17 mouse cellular contexts compared by ENCODE assay signal in genomic region chrX:136274542-136274941, GRCm38 (mm10). TPM values are rescaled to one million over a fixed set of nuclear protein-coding genes. Genes with fewer than 3 reads are reported as not detected.
DNase-seq lines count a peak whose midpoint lies in the region; ATAC-seq and TF ChIP-seq lines count a peak whose summit lies in the region.
"Had no signal": no experiment of that assay in that cellular context is flagged by ENCODE, and none has a peak within 500 bp of the region (broad histone marks: within the 10 kb centered on the region; RNA-seq: fewer than 3 reads in every experiment).

No protein-coding gene starts in this region.

- no peak for TF ChIP-seq CTCF in hindbrain, postnatal 0 days (IDR thresholded peaks at IDR 0.05; ENCODE audit: low read depth)

- no peak for ATAC-seq in forebrain, embryonic 11.5 days (replicated peaks; ENCODE audit: low FRiP score)
- no peak for ATAC-seq in forebrain, embryonic 15.5 days (replicated peaks)
- no peak for ATAC-seq in hindbrain, embryonic 12.5 days (ENCODE audit: low FRiP score)
- no peak for ATAC-seq in hindbrain, postnatal 0 days
- ATAC-seq in embryonic facial prominence, embryonic 11.5 days (replicated peaks; ENCODE audit: insufficient number of reproducible peaks, low FRiP score, low TSS enrichment, low read depth) = no peak

- intact Hi-C loops in gastrocnemius, postnatal 14 days (cut with DNase I; ENCODE audit: low total_unique reads) = no loop called here

- H3K9ac ChIP-seq in forebrain, embryonic 11.5 days (ENCODE audit: low read length) = no peak overlapping the region
- H3K9ac ChIP-seq in forebrain, embryonic 15.5 days (replicated peaks) = no peak overlapping the region
- H3K9ac ChIP-seq in hindbrain, embryonic 12.5 days = no peak overlapping the region
- H3K9ac ChIP-seq in hindbrain, postnatal 0 days (replicated peaks; ENCODE audit: low read length) = no peak overlapping the region
- H3K9ac ChIP-seq in embryonic facial prominence, embryonic 11.5 days (replicated peaks; ENCODE audit: low read length) = no peak overlapping the region
- H3K9ac ChIP-seq: embryonic facial prominence, embryonic 15.5 days; limb, embryonic 13.5 days had no signal

- H3K36me3 ChIP-seq in forebrain, embryonic 11.5 days (ENCODE audit: control insufficient read depth, insufficient read depth, low read length) = no peaks in the 10 kb centered on the region
- H3K36me3 ChIP-seq in forebrain, embryonic 15.5 days = peaks cover 2% of the 10 kb centered on the region; the same call in 1 of the 2 replicates
- H3K36me3 ChIP-seq in hindbrain, embryonic 12.5 days = no peaks in the 10 kb centered on the region
- H3K36me3 ChIP-seq in hindbrain, postnatal 0 days (ENCODE audit: insufficient read depth, low read length) = no peaks in the 10 kb centered on the region
- H3K36me3 ChIP-seq in embryonic facial prominence, embryonic 11.5 days (replicated peaks; ENCODE audit: control insufficient read depth, insufficient read depth, low read depth, low read length) = no peaks in the 10 kb centered on the region
- H3K36me3 ChIP-seq: embryonic facial prominence, embryonic 15.5 days had no signal

- H3K4me1 ChIP-seq in forebrain, embryonic 11.5 days (replicated peaks; ENCODE audit: control insufficient read depth, insufficient read depth, low read length) = no peaks in the 10 kb centered on the region; the same call in 1 of the 2 replicates
- H3K4me1 ChIP-seq in forebrain, embryonic 15.5 days = peaks cover 17% of the 10 kb centered on the region
- 0 out of 2 replicates have a peak, but pooled peaks cover 2% of the 10 kb centered on the region for H3K4me1 ChIP-seq in hindbrain, embryonic 12.5 days
- no peaks in the 10 kb centered on the region for H3K4me1 ChIP-seq in hindbrain, postnatal 0 days (ENCODE audit: insufficient read depth, low read length)
- no peaks in the 10 kb centered on the region for H3K4me1 ChIP-seq in embryonic facial prominence, embryonic 11.5 days (ENCODE audit: control insufficient read depth, insufficient read depth, low read length)

- DNase-seq in forebrain, embryonic 11.5 days (ENCODE audit: low spot score) = no peak
- DNase-seq in hindbrain, postnatal 0 days (ENCODE audit: low spot score) = no peak
- peak; percentile 10 for DNase-seq in MN1 (ENCODE audit: low spot score)
- DNase-seq in embryonic facial prominence, embryonic 11.5 days (ENCODE audit: low spot score) = peak; percentile 45
- DNase-seq in testis, postnatal 14 days (ENCODE audit: low spot score) = no peak
- DNase-seq in gastrocnemius, postnatal 14 days = no peak
- DNase-seq: adrenal gland, postnatal 25 days; cerebellum, postnatal 10 days; kidney, adult 9 months; right cerebral cortex, postnatal 14 days had no signal

- no peak overlapping the region for H3K4me3 ChIP-seq in forebrain, embryonic 11.5 days (ENCODE audit: low read depth, low read length)
- no peak overlapping the region for H3K4me3 ChIP-seq in forebrain, embryonic 15.5 days
- H3K4me3 ChIP-seq in hindbrain, embryonic 12.5 days = no peak overlapping the region
- H3K4me3 ChIP-seq in hindbrain, postnatal 0 days (ENCODE audit: low read length) = no peak overlapping the region
- no peak overlapping the region for H3K4me3 ChIP-seq in embryonic facial prominence, embryonic 11.5 days (ENCODE audit: low read depth, low read length)
- H3K4me3 ChIP-seq: embryonic facial prominence, embryonic 15.5 days; left cerebral cortex, adult 2 months; limb, embryonic 13.5 days had no signal

- 22% methylated on average over 3 of the region's 3 CpGs for WGBS in forebrain, embryonic 11.5 days
- 24% methylated on average over 3 of the region's 3 CpGs for WGBS in forebrain, embryonic 15.5 days
- WGBS in hindbrain, embryonic 12.5 days = 24% methylated on average over 3 of the region's 3 CpGs
- WGBS in hindbrain, postnatal 0 days = 28% methylated on average over 3 of the region's 3 CpGs
- WGBS in embryonic facial prominence, embryonic 11.5 days = 10% methylated on average over 3 of the region's 3 CpGs

- peaks cover 4% of the 10 kb centered on the region for H3K27me3 ChIP-seq in forebrain, embryonic 11.5 days (ENCODE audit: control insufficient read depth, insufficient read depth, low read length)
- H3K27me3 ChIP-seq in forebrain, embryonic 15.5 days = no peaks in the 10 kb centered on the region
- peaks cover 4% of the 10 kb centered on the region for H3K27me3 ChIP-seq in hindbrain, embryonic 12.5 days
- no peaks in the 10 kb centered on the region for H3K27me3 ChIP-seq in hindbrain, postnatal 0 days (ENCODE audit: insufficient read depth, low read length)
- H3K27me3 ChIP-seq in embryonic facial prominence, embryonic 11.5 days (ENCODE audit: control insufficient read depth, insufficient read depth, low read length) = no peaks in the 10 kb centered on the region

- no peak overlapping the region; the same call in 1 of the 2 replicates for H3K4me2 ChIP-seq in forebrain, embryonic 11.5 days (ENCODE audit: low read depth, low read length, severe bottlenecking)
- H3K4me2 ChIP-seq in forebrain, embryonic 15.5 days (replicated peaks) = no peak overlapping the region
- no peak overlapping the region for H3K4me2 ChIP-seq in hindbrain, embryonic 12.5 days (replicated peaks)
- H3K4me2 ChIP-seq in hindbrain, postnatal 0 days (ENCODE audit: low read depth, low read length) = no peak overlapping the region
- H3K4me2 ChIP-seq in embryonic facial prominence, embryonic 11.5 days (ENCODE audit: low read depth, low read length) = no peak overlapping the region
- H3K4me2 ChIP-seq: embryonic facial prominence, embryonic 15.5 days; limb, embryonic 13.5 days had no signal

- no peaks in the 10 kb centered on the region for H3K9me3 ChIP-seq in forebrain, embryonic 11.5 days (ENCODE audit: control insufficient read depth, low read length)
- no peaks in the 10 kb centered on the region for H3K9me3 ChIP-seq in forebrain, embryonic 15.5 days
- H3K9me3 ChIP-seq in hindbrain, embryonic 12.5 days (replicated peaks) = no peaks in the 10 kb centered on the region
- no peaks in the 10 kb centered on the region for H3K9me3 ChIP-seq in hindbrain, postnatal 0 days (ENCODE audit: low read length)
- H3K9me3 ChIP-seq in embryonic facial prominence, embryonic 11.5 days (replicated peaks; ENCODE audit: control insufficient read depth, low read length) = no peaks in the 10 kb centered on the region
- H3K9me3 ChIP-seq: embryonic facial prominence, embryonic 15.5 days; limb, embryonic 13.5 days had no signal

- H3K27ac ChIP-seq in forebrain, embryonic 11.5 days (ENCODE audit: low read depth, low read length) = peak overlapping the region; percentile 39; the same call in 1 of the 2 replicates
- H3K27ac ChIP-seq in forebrain, embryonic 15.5 days (replicated peaks) = no peak overlapping the region
- 0 out of 2 replicates have a peak overlapping the region, but pooled peaks have one; percentile 18 for H3K27ac ChIP-seq in hindbrain, embryonic 12.5 days
- no peak overlapping the region for H3K27ac ChIP-seq in hindbrain, postnatal 0 days
- H3K27ac ChIP-seq in embryonic facial prominence, embryonic 11.5 days (replicated peaks; ENCODE audit: low read depth, low read length) = no peak overlapping the region
- H3K27ac ChIP-seq: embryonic facial prominence, embryonic 15.5 days; left cerebral cortex, adult 2 months; limb, embryonic 13.5 days had no signal

RNA-seq across cellular contexts. Expression of gene Bex3, which starts 4.5 kb away (rescaled TPM):
- 662 and 667 TPM in 2 replicates for polyA plus RNA-seq in forebrain, embryonic 11.5 days (2014; fragmentation: Nextera tagmentation; extraction: Ambion mirVana)
- 564 and 580 TPM in 2 replicates for polyA plus RNA-seq in forebrain, embryonic 15.5 days (2015; fragmentation: Nextera tagmentation; extraction: Ambion mirVana)
- polyA plus RNA-seq in hindbrain, embryonic 12.5 days (2016; fragmentation: Nextera tagmentation; extraction: Ambion mirVana) = 656 and 680 TPM in 2 replicates
- total RNA-seq in hindbrain, postnatal 0 days (2014; rRNA removed) = 263 and 314 TPM in 2 replicates
- polyA plus RNA-seq in hindbrain, postnatal 0 days (2015; fragmentation: Nextera tagmentation; extraction: Ambion mirVana) = 900 and 904 TPM in 2 replicates
- 720 and 723 TPM in 2 replicates for polyA plus RNA-seq in embryonic facial prominence, embryonic 11.5 days (2014; fragmentation: Nextera tagmentation; extraction: Ambion mirVana)
- total RNA-seq in gastrocnemius, postnatal 14 days (2021) = 10 to 100 TPM; 10.1 to 15.4 TPM

RNA-seq across cellular contexts. Expression of gene Tceal9, which starts 29.7 kb away (rescaled TPM):
- 376 and 408 TPM in 2 replicates for polyA plus RNA-seq in forebrain, embryonic 11.5 days (2014; fragmentation: Nextera tagmentation; extraction: Ambion mirVana)
- 319 and 325 TPM in 2 replicates for polyA plus RNA-seq in forebrain, embryonic 15.5 days (2015; fragmentation: Nextera tagmentation; extraction: Ambion mirVana)
- 411 and 443 TPM in 2 replicates for polyA plus RNA-seq in hindbrain, embryonic 12.5 days (2016; fragmentation: Nextera tagmentation; extraction: Ambion mirVana)
- 89.2 and 100 TPM in 2 replicates for total RNA-seq in hindbrain, postnatal 0 days (2014; rRNA removed)
- polyA plus RNA-seq in hindbrain, postnatal 0 days (2015; fragmentation: Nextera tagmentation; extraction: Ambion mirVana) = 257 and 262 TPM in 2 replicates
- 678 and 760 TPM in 2 replicates for polyA plus RNA-seq in embryonic facial prominence, embryonic 11.5 days (2014; fragmentation: Nextera tagmentation; extraction: Ambion mirVana)
- total RNA-seq in gastrocnemius, postnatal 14 days (2021) = 10 to 100 TPM; 39.3 to 48.0 TPM

RNA-seq across cellular contexts. Expression of gene Bex1, which starts 59.2 kb away (rescaled TPM):
- polyA plus RNA-seq in forebrain, embryonic 11.5 days (2014; fragmentation: Nextera tagmentation; extraction: Ambion mirVana) = 135 and 136 TPM in 2 replicates
- polyA plus RNA-seq in forebrain, embryonic 15.5 days (2015; fragmentation: Nextera tagmentation; extraction: Ambion mirVana) = 199 and 201 TPM in 2 replicates
- 100 TPM in 2 replicates for polyA plus RNA-seq in hindbrain, embryonic 12.5 days (2016; fragmentation: Nextera tagmentation; extraction: Ambion mirVana)
- total RNA-seq in hindbrain, postnatal 0 days (2014; rRNA removed) = 38.9 and 58.8 TPM in 2 replicates
- 272 and 279 TPM in 2 replicates for polyA plus RNA-seq in hindbrain, postnatal 0 days (2015; fragmentation: Nextera tagmentation; extraction: Ambion mirVana)
- 90.5 and 96.0 TPM in 2 replicates for polyA plus RNA-seq in embryonic facial prominence, embryonic 11.5 days (2014; fragmentation: Nextera tagmentation; extraction: Ambion mirVana)
- 10 to 100 TPM; 12.0 to 17.3 TPM for total RNA-seq in gastrocnemius, postnatal 14 days (2021)
- total RNA-seq: megakaryocyte, adult 5-6 weeks had no signal

RNA-seq across cellular contexts. Expression of gene Tceal7, which starts 60.0 kb away (rescaled TPM):
- 1.1 and 1.2 TPM in 2 replicates for polyA plus RNA-seq in forebrain, embryonic 11.5 days (2014; fragmentation: Nextera tagmentation; extraction: Ambion mirVana)
- polyA plus RNA-seq in forebrain, embryonic 15.5 days (2015; fragmentation: Nextera tagmentation; extraction: Ambion mirVana) = 1.3 and 1.4 TPM in 2 replicates
- 2.1 and 7.2 TPM in 2 replicates for polyA plus RNA-seq in hindbrain, embryonic 12.5 days (2016; fragmentation: Nextera tagmentation; extraction: Ambion mirVana)
- 0.86 and 2.4 TPM in 2 replicates for total RNA-seq in hindbrain, postnatal 0 days (2014; rRNA removed)
- polyA plus RNA-seq in hindbrain, postnatal 0 days (2015; fragmentation: Nextera tagmentation; extraction: Ambion mirVana) = 3.5 and 4.1 TPM in 2 replicates
- polyA plus RNA-seq in embryonic facial prominence, embryonic 11.5 days (2014; fragmentation: Nextera tagmentation; extraction: Ambion mirVana) = 1.9 and 2.6 TPM in 2 replicates
- 100 to 1,000 TPM; 288 to 478 TPM for total RNA-seq in gastrocnemius, postnatal 14 days (2021)
- total RNA-seq: adrenal gland, postnatal 25 days; granulocyte monocyte progenitor cell, adult 5-6 weeks; megakaryocyte, adult 5-6 weeks had no signal

Comparison
In these comparisons a context has a peak if more than half of its experiments do, and no peak if none do; other contexts are left out.
1. H3K27ac ChIP-seq: peak in forebrain, embryonic 11.5 days (single experiment) and hindbrain, embryonic 12.5 days (single experiment); none in forebrain, embryonic 15.5 days (single experiment), hindbrain, postnatal 0 days (single experiment) and embryonic facial prominence, embryonic 11.5 days (single experiment).
2. DNase-seq: peak in MN1 (single experiment) and embryonic facial prominence, embryonic 11.5 days (single experiment); none in forebrain, embryonic 11.5 days (single experiment), hindbrain, postnatal 0 days (single experiment), testis, postnatal 14 days (single experiment) and gastrocnemius, postnatal 14 days (single experiment).